ENCODE assay signal across 13 mouse cellular contexts in the genomic region with DNA sequence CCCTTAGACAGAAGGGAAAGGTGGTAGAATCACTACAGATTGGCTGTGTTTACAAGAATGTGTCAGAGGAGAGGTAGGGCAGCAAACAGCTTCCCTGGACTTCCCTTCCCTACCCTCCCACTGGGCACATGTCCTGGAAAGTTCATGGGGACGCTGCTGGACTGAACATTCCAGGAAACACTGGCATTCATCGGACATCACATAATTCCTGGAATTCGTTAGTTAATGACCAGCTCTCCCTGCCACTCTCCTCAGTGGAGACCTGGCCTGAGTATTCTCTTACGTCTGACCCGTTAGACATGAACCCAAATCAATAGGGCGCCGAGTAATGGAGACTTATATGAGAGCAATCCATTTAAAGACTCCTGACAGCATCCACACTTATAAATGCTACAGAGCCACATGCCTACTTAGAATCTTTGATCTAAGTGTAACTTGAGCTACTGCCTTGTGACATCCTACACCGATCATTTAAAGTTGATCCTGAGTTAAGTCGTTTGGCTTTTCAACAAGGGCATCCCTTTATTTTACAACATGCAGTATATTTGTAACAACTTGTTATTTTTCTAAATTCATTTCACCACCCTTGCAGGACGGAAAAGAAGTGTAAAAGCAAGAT.
A peak's percentile ranks its signal among the peaks of the same experiment; 100 is the strongest.
DNase-seq lines count a peak whose midpoint lies in the region; ATAC-seq and TF ChIP-seq lines count a peak whose summit lies in the region.
"Had no signal": no experiment of that assay in that cellular context is flagged by ENCODE, and none has a peak within 500 bp of the region (broad histone marks: within the 10 kb centered on the region; RNA-seq: fewer than 3 reads in every experiment).

No protein-coding gene starts in this region.

- 52% methylated on average over 10 of the region's 10 CpGs for WGBS in lung, postnatal 0 days
- WGBS in lung, adult 2 months = 54% methylated on average over 10 of the region's 10 CpGs

- no peak for TF ChIP-seq POLR2A in lung, adult 2 months (IDR thresholded peaks at IDR 0.05; ENCODE audit: borderline replicate concordance, extremely low read depth, low read depth, low read length)

- no peak overlapping the region for H3K4me2 ChIP-seq in lung, postnatal 0 days (replicated peaks; ENCODE audit: low read depth, low read length)
- H3K4me2 ChIP-seq: forebrain, embryonic 15.5 days; neural tube, embryonic 12.5 days had no signal

- no peak overlapping the region for H3K4me3 ChIP-seq in lung, postnatal 0 days (ENCODE audit: low read depth, low read length)
- H3K4me3 ChIP-seq in lung, adult 2 months (replicated peaks; ENCODE audit: extremely low read depth, low read depth, low read length) = no peak overlapping the region
- H3K4me3 ChIP-seq: forebrain, embryonic 15.5 days; megakaryocyte, embryonic 14.5 days; neural tube, embryonic 12.5 days had no signal

- no peaks in the 10 kb centered on the region; the same call in 1 of the 2 replicates for H3K4me1 ChIP-seq in lung, postnatal 0 days (ENCODE audit: insufficient read depth, low read depth, low read length)
- H3K4me1 ChIP-seq in lung, adult 2 months (ENCODE audit: control insufficient read depth, insufficient read depth, low read length) = peaks cover 4% of the 10 kb centered on the region
- H3K4me1 ChIP-seq: forebrain, embryonic 15.5 days; megakaryocyte, embryonic 14.5 days had no signal

- no peaks in the 10 kb centered on the region for H3K9me3 ChIP-seq in lung, postnatal 0 days (ENCODE audit: low read length)
- H3K9me3 ChIP-seq: forebrain, embryonic 15.5 days; megakaryocyte, embryonic 14.5 days; neural tube, embryonic 12.5 days had no signal

- H3K9ac ChIP-seq in lung, postnatal 0 days (replicated peaks; ENCODE audit: low read depth) = no peak overlapping the region
- H3K9ac ChIP-seq: forebrain, embryonic 15.5 days; neural tube, embryonic 12.5 days had no signal

- TF ChIP-seq EP300 in lung, postnatal 0 days (IDR thresholded peaks at IDR 0.05) = peak; percentile 73

- peak; percentile 31 to 33 for DNase-seq in heart, adult 18-20 months
- no peak for DNase-seq in heart, adult 8-10 months (ENCODE audit: low spot score)
- peak; percentile 32 for DNase-seq in lung, postnatal 0 days (ENCODE audit: low spot score)
- DNase-seq in lung, adult 2 months = no peak
- peak; percentile 40 for DNase-seq in kidney, postnatal 14 days
- peak; percentile 6 for DNase-seq in skeletal muscle tissue, adult 2 months (ENCODE audit: low read depth, low spot score)
- DNase-seq in gastrocnemius, postnatal 25 days = no peak
- DNase-seq in spleen, adult 12 weeks (ENCODE audit: low spot score) = no peak
- DNase-seq: cerebellum, adult 2 months had no signal

- peak; percentile 46; the same call in 1 of the 2 replicates for ATAC-seq in lung, postnatal 0 days
- ATAC-seq: forebrain, embryonic 15.5 days; Patski had no signal

- no peak overlapping the region for H3K27ac ChIP-seq in lung, postnatal 0 days (ENCODE audit: low read length)
- H3K27ac ChIP-seq: forebrain, embryonic 15.5 days; neural tube, embryonic 12.5 days had no signal

- H3K27me3 ChIP-seq in lung, postnatal 0 days (replicated peaks; ENCODE audit: insufficient read depth, low read length) = no peaks in the 10 kb centered on the region
- H3K27me3 ChIP-seq: forebrain, embryonic 15.5 days; neural tube, embryonic 12.5 days; Patski had no signal

- no peaks in the 10 kb centered on the region for H3K36me3 ChIP-seq in lung, postnatal 0 days (ENCODE audit: insufficient read depth, low read length)
- H3K36me3 ChIP-seq: forebrain, embryonic 15.5 days; neural tube, embryonic 12.5 days had no signal

- TF ChIP-seq CTCF in lung, postnatal 0 days (IDR thresholded peaks at IDR 0.05) = no peak
- TF ChIP-seq CTCF in lung, adult 2 months (IDR thresholded peaks at IDR 0.05; ENCODE audit: insufficient read depth, low read length) = no peak

Comparison
In these comparisons a context has a peak if more than half of its experiments do, and no peak if none do; other contexts are left out.
1. DNase-seq: peak in heart, adult 18-20 months (2 of 2), lung, postnatal 0 days (single experiment), kidney, postnatal 14 days (single experiment) and skeletal muscle tissue, adult 2 months (single experiment); none in heart, adult 8-10 months (single experiment), lung, adult 2 months (single experiment), gastrocnemius, postnatal 25 days (single experiment) and spleen, adult 12 weeks (single experiment).